Mouse (Mus musculus): Measurements from ENCODE around the gene Prodh2.
A peak's percentile ranks its signal among the peaks of the same experiment; 100 is the strongest.
"Not testable (repeated sequence)": the region's sequence is repeated elsewhere in the genome, so short reads cannot be mapped to it uniquely, and the experiment has no call there.

Gene Prodh2

DNA sequence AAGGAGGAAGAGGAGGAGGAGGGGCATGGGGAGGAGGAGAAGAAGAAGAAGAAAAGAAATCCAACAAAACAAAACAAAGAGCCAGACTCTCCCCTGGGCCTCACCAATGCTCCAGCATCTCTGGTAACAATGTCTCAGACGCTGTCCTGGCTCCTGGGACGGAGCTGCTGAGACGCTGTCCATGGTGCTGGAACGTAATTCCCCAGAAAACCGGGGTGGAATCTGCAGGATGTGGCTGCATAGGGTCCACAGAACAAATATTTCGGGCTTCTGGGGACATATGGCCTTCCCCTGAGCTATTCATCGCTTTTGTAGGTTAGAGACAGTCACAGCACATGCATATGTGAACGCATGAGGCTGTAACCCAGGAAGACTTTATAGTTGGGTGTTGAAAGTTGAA lies 9.2 kb upstream of the Prodh2 start:
- no peak for DNase-seq (ENCODE audit: low read depth, low spot score)

DNA sequence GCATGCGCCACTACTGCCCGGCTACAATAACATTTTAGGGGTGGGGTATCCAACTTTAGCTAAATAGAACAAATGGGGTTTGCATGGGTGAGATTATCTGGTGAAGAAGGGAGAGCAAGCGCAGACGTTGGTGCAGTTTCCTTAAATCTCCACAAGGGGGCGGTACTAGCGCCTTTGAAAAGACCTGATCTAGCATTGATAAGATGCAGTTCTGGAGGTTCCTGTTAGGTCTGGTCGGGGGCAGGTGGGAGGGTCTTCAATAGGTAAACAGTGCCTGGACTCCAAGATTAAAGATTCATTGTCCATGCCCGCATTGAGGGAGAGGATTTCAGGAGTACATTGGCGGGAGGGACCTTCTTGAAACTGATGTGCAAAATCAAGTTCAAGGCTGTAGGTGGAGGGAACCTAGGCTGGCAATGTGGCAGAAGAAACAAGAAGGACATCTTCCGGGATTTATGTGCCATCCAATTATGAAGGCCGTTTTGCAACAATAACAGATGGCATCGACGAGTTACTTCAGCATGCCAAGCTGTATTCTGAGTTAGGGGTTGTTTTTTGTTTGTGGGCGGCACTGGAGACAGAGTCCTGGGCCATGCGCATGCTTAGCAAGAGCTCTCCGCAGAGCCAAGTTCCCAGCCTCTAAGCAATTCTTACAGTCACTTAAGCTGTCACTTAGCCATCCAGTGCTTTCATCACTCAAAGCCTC lies 3.0 kb upstream of the Prodh2 start:
- peak; percentile 52 for DNase-seq (ENCODE audit: low read depth, low spot score)

DNA sequence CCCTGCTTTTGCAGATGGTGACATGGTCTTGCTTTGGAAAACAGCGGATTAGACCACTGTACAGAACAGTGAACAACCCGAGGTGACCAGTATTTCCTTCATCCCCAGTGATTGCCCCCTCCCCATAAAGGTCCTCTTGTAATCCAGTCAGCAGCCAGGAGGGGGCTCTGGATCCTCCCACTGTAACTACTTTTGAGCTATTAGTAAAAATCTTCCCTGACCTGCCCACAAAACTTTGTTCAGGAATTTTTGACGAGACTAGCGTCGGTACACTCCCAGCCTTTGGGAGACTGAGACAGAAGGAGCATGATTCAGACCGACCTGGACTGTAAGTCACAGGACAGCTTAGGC lies 2.5 kb upstream of the Prodh2 start:
- no peak for DNase-seq (ENCODE audit: low read depth, low spot score)

DNA sequence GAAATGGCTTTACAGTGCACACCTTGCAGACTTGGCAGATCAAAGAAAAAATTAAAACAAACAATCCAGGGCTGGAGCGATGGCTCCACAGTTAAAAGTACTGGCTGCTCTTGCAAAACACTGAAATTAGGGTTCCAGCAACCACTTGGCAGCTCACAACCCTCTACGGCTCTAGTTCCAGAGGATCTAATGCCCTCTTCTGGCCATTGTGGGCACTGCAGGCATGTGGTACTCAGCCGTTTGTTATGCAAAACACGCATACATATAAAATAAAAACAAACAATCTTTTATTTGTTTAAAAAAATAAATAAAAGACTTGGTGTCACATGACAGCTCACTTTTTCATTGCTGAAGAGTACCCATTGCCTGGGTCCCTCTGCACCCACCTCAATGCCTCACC lies 657 bp upstream of the Prodh2 start:
- DNase-seq (ENCODE audit: low read depth, low spot score): peak; percentile 72

DNA sequence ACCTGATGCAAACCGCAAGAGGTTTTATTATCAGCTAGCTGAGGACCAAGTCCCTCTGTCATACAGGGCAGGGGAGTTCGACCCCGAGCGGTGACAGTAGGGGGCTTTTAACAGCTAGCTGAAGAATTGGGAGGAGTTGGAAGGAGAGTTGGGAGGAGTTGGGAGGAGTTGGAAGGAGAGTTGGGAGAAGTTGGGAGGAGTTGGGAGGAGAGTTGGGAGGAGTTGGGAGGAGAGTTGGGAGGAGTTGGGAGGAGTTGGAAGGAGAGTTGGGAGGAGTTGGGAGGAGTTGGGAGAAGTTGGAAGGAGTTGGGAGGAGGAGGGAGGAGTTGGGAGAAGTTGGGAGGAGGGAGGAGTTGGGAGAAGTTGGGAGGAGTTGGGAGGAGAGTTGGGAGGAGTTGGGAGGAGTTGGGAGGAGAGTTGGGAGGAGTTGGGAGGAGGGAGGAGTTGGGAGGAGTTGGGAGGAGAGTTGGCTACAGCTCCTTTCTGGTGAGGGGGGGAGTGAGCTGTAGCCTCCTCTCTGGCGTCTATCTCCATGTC lies 2.2 kb downstream of the Prodh2 start:
- not testable (repeated sequence) for DNase-seq (ENCODE audit: low read depth, low spot score)

DNA sequence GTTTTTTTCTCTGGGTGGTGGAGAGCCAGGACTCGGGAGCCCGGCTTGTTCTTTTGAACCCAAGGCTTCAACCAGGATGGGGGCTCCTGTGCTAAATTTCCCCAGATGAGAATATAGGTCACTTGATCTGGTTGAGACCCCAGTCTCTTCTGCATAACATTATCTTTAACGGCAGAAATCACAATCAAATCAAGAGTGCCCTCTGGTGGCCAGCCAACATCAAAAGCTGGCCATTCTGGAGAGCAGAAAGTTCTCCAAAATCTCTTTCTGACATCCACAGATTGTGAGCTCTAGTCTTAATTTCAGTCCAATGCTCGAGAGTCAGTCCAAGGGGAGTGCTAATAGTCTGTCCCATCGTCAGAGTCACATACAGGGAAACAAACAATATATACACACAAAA lies 7.7 kb downstream of the Prodh2 start:
- DNase-seq (ENCODE audit: low read depth, low spot score): not testable (repeated sequence)

DNA sequence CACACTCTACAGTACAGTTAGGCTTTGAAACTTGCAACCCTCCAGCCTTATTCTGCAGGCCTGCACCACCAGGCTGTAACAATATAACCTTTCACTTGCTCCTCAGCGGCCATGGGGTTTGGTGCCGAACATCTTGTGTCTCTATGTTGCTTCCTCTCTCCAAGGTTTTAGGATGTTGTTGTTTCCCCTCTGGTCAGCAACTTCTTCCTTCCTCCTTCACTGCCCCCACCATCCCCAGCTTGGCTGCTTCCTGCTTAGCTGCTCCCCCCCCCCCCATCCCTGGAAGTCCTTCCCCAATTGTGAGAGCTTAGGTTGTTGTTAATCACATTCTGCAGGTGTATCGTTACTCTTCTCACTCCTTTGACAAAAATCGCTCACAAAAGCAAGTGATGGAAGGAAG lies 14.6 kb downstream of the Prodh2 start:
- DNase-seq (ENCODE audit: low read depth, low spot score): no peak

DNA sequence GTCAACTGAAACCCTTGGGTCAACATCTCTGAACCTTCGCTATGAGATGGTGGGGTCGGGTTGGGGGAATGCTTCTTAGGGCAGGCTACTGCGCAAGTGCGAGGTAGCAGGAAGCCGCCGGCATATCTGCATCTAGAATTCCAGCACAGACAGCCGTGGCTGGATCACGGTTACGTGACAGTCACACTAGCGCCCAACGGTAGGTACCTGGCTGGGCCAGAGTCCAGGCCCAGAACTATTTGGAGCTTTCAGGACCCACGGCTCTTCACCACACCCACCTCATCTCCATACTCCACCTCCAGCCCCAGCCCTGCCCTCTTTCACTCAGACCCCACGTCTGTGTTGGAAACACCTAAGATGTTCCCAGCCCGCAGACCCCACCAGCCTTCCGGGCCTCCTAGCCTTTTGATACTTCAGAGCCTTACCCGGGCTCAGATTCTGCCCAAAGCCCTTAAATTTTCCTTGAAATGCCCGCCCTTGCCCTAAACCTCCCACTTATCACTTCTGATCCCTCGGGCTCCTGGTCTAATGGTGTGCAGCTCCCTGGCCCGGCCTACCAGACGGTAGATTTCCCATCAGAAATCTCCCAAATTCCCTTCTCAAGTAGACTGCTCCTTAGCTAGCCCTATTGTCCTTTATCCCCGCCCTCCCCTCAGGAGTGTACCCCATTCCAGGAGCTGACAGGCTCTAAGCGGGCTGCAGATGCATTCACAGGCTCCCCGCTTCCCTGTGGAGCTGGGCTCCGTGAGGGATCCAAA lies 21.8 kb downstream of the Prodh2 start:
- DNase-seq (ENCODE audit: low read depth, low spot score): no peak

DNA sequence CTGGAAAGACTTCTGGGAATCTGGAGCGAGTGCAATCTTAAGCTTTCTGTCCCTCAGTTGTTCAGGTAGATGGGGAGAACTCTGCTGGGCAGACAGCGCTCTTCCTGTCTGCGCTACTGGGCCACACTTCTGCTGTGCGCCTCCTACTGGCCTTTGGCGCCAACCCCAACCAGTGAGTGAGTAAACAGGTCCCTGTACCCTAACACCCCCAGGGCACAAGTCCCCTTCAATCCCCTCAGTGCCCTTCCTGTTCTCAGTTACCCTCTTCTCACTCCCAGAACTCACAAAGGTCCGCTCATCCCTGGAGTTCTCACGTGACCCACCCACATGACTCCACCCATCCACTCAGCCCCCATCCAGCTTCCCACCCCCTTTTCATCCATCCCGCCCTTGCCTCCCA lies 24.9 kb downstream of the Prodh2 start:
- no peak for DNase-seq (ENCODE audit: low read depth, low spot score)

DNA sequence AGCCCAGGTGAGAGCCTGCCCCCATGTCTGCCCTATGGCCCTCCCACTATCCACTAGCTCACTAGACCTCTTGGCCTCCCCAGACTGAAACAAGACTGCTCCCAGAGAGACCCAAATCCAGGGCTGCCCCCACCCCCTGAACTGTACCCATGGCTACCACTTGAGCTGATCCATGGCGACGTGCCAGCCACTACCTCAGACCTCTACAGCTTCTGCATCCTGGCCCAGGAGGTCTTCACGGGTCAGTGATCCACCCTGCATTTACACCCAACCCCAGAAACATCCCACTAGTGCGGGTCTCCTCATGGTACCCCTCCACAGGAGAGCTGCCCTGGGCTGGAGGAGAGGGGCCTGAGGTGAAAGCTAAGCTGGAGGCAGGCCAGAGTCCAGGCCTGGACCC lies 27.0 kb downstream of the Prodh2 start:
- DNase-seq (ENCODE audit: low read depth, low spot score): no peak

DNA sequence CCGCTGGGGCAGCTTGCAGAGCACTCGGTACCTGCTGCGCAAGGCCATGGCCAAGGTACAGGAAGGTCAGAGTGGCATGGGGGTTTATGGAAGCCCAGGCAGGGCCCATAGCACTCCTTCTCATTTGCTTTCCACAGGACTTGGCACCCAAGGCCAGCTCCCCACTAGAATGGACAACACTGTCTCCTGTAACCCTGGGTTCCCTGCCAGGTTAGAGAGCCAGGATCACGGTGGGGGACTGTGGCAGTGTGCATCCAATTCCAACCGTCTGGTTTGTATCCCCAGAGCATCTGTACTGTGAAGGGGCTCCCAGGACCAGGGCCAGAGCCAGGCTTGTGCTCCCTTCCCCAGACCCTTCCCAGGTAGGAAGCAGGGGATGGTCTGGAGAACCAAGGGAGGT lies 27.4 kb downstream of the Prodh2 start:
- no peak for DNase-seq (ENCODE audit: low read depth, low spot score)

DNA sequence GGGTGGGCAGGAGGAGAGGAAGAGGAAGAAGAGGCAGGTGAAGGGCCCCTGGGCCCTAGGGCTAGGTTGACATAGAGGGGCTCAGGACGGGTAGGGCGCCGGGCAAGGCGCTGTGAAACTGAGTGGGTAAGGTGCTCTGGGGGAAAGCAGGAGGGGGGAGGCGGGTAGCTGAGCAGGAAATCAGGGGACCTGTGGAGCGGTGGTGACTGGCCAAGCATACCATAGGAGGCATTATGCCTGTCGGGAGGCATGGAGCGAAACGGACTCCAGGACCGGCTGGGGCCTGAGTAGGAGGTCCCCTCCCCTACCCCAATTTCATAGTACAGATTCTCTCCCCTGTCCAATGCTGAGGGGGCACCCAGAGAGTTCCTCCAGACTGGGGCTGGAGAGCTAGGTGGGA lies 29.4 kb downstream of the Prodh2 start:
- DNase-seq (ENCODE audit: low read depth, low spot score): no peak

DNA sequence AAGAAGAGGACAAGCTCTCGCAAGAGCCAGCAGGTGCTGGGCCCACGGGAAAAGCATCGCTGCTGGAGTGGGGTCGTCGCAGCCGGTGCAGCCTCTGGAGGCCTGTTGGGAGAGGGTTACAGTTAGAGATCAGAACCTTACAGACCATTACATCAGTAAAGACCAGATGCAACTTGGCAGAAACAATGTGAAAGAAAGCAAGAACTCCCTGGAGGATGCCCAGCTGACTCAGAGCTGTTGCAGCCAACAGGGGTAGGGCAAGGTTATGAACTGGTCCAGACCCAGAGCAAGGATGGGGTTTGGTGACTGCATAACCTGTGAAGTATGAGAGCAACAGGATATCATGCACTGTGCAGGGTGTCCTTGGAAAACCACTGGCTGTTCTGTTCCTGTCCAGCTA lies 31.1 kb downstream of the Prodh2 start:
- no peak for DNase-seq (ENCODE audit: low read depth, low spot score)

DNA sequence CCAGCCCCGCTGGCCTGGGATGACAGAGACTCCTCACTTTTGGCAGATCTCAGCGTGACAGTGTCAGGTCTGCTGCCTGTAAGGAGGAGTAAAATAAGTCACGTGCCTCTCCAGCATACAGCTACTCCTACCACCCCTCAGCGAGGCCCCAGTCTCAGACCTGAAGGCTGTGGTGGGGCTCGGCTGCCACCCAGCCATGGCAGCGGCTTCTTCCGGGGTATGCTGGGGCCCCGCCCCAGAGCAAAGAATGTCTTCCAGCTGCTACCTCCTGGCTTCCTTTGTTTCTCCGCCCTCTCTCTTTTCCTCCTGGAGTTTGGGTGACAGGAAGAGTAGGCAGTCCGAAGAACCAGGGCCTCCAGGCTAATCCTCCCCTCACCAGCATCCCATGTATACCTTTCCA lies 32.5 kb downstream of the Prodh2 start:
- no peak for DNase-seq (ENCODE audit: low read depth, low spot score)

DNA sequence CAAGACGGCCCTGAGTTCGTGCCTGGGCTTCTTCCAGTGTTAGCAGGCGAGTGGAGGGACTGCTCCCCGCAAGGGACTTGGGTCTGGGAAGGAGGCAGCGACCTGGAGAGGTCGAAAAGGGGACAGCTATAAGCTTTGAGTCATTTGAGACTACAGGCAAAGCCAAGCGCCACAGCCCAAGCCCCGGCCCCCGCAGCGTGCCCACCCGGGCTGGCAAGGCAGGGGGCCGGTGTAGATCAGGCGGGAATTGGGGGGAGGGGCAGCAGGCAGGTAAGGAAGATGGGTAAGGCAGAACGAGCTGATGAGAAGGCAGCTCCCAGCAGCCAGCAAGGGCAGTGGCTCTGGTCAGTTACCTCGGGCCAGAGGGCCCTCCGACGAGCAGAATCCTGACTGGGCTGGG lies 33.0 kb downstream of the Prodh2 start:
- no peak for DNase-seq (ENCODE audit: low read depth, low spot score)

DNA sequence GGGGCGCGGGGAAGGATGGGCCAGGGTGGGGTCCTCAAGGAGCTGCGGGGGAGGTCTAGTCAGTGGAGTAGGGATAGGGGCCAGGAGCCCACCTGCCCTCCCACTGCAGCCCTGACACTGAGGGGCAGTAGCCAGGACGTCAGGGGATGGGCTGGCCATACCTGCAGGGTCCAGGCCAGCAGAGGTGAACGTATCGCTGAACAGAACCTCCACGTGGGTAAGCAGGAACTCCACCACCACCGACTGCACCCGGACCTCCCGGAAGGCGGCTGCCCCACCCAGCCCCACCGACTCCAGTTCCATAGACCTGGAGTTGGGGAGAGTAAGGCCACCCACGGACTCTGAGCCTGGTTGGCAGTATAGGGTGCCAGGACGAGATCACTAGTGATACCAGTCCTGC lies 33.6 kb downstream of the Prodh2 start:
- DNase-seq (ENCODE audit: low read depth, low spot score): no peak

DNA sequence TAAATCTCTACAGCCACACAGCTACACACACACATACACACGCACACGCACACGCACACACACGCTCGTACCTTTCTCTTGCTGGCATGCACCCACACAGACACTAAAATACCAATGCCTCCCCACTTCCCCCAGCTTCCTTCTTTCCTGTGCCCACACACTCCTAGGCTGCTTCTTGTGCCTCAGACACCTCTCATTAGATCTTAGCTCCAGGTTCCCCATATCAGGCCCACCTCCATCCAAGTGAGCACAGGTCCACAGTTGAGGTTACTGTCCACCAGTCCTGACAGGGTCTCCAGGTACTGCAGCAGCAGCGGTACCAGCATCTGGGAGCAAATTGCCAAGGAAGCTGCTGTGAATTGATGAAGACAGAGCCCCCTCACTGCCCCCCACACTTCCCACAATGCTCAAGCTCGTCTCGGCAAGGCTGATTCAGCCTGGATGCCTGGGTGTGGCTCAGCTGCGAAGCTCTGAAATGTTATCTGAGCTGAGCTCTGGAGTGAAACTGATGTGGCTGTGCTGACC lies 37.9 kb downstream of the Prodh2 start:
- no peak for DNase-seq (ENCODE audit: low read depth, low spot score)

DNA sequence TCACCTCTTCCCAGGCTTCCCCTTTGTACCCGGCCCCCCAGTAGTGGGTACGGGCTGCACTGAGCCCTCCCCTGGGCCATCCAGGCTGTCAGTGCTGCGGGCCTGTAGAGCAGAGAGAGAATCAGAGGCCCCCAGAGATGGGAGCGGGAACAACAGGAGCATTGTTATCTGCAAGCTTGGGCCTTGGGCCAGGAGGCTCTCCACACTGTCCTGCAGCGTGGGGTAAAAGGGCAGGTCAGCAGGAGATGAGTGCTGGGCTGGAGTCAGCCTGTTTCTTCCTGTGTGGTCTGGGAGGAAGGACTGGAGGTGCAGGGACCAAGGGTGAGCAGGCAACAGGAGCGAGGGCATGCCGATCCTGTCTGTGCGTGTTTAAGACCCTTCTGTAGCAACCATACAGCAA lies 39.5 kb downstream of the Prodh2 start:
- DNase-seq (ENCODE audit: low read depth, low spot score): no peak

DNA sequence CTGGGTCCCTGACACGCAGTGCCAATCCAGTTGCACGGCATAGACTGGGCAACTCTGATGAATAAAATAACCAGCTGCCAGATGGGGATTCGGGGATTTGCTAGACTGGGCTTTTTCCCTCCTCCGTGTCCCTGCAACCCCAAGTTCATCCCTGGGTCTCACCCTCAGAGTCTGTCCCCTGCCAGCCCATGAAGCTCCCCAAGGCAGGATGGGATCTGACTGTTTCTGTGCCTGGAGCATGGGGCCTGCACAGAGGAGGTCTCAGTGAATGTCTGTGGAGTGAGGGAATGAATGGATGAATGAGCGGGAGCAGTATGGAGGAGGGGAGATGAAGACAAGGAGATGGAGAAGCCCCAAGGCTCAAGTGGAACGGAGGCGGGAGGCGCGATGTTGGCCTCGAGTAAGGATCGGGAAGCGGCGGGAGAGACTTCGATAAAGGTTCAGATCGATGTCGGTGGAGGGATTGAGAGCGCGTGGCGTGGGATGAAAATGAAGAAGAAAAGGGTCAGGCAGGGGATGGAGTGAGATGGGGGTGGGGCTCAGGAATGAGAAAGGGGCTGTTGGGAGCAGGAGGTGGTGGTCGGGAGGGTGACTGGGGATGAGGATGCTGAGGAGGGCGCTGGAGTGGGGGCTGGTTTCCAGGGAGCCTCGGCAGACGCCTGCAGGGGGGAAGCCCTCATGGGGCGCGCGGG lies 40.7 kb downstream of the Prodh2 start:
- no peak for DNase-seq (ENCODE audit: low read depth, low spot score)

DNA sequence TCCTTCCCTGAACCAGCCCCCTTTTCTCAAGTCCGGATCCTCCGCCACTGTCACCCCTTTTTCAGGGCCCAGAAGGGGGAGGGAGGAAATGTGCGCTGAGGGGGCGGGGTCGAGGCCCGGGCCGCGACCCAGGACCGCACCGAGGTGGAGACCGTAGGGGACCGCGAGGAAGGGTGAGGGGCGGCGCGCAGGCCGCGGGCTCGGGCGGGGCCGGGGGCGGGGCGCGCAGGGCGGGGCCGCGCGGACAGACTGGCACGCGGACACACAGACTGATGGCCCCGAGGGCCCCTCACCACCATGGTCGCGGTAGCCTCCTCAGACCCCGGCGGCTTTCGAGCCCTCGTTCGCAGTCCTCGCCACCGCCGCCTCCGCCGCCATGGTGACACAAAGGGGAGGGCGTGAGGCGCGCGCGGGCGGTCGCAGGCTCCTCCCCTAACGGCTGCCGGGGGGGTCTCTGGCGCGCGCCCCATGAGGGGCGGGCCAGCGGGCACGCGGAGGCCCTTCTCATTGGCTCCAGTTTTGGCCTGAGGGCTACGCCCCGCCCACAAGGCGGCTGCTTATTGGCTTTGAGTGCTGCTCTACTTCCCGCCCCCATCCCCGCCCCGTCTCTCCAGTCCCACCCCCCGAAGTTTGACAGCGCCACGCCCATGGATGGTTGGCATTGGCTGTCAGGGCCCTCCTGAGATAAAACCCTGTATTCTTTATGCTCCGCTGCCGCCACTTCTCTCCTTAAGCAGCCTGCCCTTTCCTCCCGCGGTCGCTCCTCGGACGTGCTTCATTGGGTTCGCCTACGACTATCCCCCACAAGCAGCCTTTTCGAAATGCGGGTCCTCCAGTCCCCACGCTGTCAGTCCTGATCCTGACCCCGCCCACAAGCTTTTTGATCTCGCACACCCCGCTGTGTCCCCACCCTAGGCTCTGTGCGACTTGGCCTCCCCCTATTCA lies 41.5 kb downstream of the Prodh2 start, which contains the start of gene Arhgap33:
TSS of gene Arhgap33 (minus strand) at position 428 of the 945 bp plus-strand sequence.
- DNase-seq (ENCODE audit: low read depth, low spot score): peak; percentile 98

DNA sequence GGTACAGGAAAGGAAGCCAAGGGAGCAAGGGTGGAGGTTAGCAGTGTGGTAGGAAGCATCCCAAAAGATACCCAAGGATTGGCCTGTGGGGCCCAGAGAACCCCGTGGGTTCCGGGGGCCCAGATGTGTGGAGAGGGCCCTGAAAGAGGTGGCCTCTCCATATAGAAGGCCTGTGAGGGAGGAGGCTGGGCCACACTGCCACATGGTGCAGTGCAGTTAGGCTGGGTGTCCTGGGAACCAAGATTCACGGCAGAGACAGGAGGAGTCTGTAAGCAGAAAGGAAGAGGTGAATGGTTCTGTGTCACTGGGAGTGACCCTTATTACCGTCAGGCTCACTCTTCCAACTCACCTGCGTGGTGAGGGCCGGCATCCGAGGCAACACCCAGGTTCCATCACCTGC lies 47.1 kb downstream of the Prodh2 start:
- no peak for DNase-seq (ENCODE audit: low read depth, low spot score)
